Mouse (Mus musculus): Measurements from ENCODE around the gene Klf13.

DNA sequence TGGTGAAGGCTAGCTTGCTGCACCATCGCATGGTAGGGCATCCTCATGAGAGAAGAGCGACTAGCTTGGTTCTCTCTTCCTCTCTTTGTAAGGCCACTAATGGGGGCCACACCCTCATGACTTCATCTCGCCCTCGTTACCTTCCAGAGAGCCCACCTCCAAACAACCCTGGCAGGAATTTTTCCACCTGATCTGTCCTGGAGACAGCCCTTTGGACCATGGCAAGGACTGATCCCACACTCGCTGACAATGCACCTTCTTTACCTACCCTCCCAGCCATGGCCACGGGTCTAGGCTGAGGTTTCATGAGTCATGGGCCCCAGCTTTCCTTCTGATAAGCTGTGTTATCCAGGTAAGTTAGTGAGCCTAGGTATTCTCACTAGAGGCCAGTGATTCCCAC lies 77.6 kb downstream of the Klf13 start:
- TF ChIP-seq MAFK (IDR thresholded peaks at IDR 0.05; ENCODE audit: insufficient read depth, low read depth, low read length), result no peak
- TF ChIP-seq HCFC1 (IDR thresholded peaks at IDR 0.05; ENCODE audit: borderline replicate concordance, insufficient read depth, low read length), result no peak
- no peak for TF ChIP-seq ZC3H11A (IDR thresholded peaks at IDR 0.05; ENCODE audit: borderline replicate concordance, low read depth, low read length)
